Mouse (Mus musculus): ENCODE data around the gene Slit3.

DNA sequence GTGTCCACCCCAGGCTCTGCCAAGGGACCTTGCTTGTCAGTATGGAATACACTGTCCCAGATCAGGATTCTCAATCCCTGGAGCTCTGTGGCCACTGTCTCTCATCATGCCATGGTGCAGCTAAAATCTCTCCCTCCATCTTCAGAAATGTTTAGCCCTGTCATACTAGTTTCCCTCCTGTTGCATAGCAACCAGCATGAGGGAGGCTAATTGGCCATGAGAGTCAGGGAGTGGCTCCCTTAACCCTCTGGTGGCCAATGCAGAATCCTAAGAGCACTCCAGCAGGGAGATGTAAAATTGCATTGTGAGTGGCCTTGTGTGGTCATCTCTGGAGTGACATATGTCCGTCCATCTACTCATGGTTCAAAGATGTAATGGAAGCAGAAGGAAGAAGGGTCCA is 259.7 kb downstream of the Slit3 start:
- TF ChIP-seq CTCF (IDR thresholded peaks at IDR 0.05; ENCODE audit: low read depth, low read length) (no peak), TAL1 (conservative IDR thresholded peaks at IDR 0.05; ENCODE audit: low read depth, low read length) (no peak), POLR2AphosphoS5 (IDR thresholded peaks at IDR 0.05; ENCODE audit: insufficient replicate concordance, low read depth, low read length) (no peak), GATA1 (IDR thresholded peaks at IDR 0.05; ENCODE audit: borderline replicate concordance, low read length) (no peak)

All from G1E (cell line).